13 mouse cellular contexts compared by ENCODE assay signal in the genomic region with DNA sequence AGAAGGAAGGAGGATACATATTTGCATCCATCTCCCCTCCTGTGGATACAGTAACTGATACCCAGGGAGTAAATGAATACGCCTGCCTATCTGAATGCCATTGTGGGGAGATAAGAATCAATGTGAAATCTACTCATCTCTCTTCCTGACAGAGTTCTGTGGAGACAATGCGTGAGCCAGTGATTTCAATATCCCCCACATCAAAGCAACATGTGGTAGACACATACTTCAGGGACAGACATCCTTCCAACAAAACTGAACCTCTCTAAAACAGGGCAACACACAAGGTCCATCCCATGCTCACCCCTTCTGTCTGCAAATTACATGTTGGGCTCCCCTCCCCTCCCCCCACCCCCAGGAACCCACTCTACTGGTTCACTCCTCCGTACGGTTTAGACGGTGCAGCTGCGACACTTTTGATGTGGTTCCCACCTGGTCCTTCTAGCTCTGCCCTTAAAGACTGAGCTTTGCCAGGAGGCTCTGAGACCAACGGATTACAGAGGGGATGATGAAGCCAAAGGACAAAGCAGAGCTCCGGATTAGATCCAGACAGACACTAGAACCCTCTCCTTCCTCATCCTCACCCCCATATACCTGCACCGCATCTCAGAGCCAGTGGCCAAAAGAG. TPM values are rescaled to one million over a fixed set of nuclear protein-coding genes. Genes with fewer than 3 reads are reported as not detected.
DNase-seq lines count a peak whose midpoint lies in the region; ATAC-seq and TF ChIP-seq lines count a peak whose summit lies in the region.
"Had no signal": no experiment of that assay in that cellular context is flagged by ENCODE, and none has a peak within 500 bp of the region (broad histone marks: within the 10 kb centered on the region; RNA-seq: fewer than 3 reads in every experiment).

No protein-coding gene starts in this region.

- no peaks in the 10 kb centered on the region for H3K9me3 ChIP-seq in limb, embryonic 12.5 days
- H3K9me3 ChIP-seq in limb, embryonic 10.5 days (replicated peaks), result no peaks in the 10 kb centered on the region
- H3K9me3 ChIP-seq in forebrain, postnatal 0 days (ENCODE audit: low read length), result no peaks in the 10 kb centered on the region
- no peaks in the 10 kb centered on the region for H3K9me3 ChIP-seq in midbrain, embryonic 13.5 days

- H3K36me3 ChIP-seq in limb, embryonic 12.5 days, result peaks cover 47% of the 10 kb centered on the region
- peaks cover 75% of the 10 kb centered on the region for H3K36me3 ChIP-seq in limb, embryonic 10.5 days
- H3K36me3 ChIP-seq in forebrain, postnatal 0 days (ENCODE audit: insufficient read depth), result peaks cover 21% of the 10 kb centered on the region
- peaks cover 27% of the 10 kb centered on the region for H3K36me3 ChIP-seq in midbrain, embryonic 13.5 days

- 0 out of 2 replicates have a peak overlapping the region, but pooled peaks have one; percentile 28 for H3K9ac ChIP-seq in limb, embryonic 12.5 days (replicated peaks)
- no peak overlapping the region for H3K9ac ChIP-seq in forebrain, postnatal 0 days
- peak overlapping the region; percentile 63 for H3K9ac ChIP-seq in midbrain, embryonic 13.5 days (replicated peaks)
- H3K9ac ChIP-seq: liver, embryonic 14.5 days had no signal

- H3K27ac ChIP-seq in limb, embryonic 12.5 days, result peak overlapping the region; percentile 88
- H3K27ac ChIP-seq in limb, embryonic 10.5 days, result no peak overlapping the region
- peak overlapping the region; percentile 35; the same call in 1 of the 2 replicates for H3K27ac ChIP-seq in forebrain, postnatal 0 days (ENCODE audit: low read depth, low read length)
- peak overlapping the region; percentile 96 for H3K27ac ChIP-seq in midbrain, embryonic 13.5 days
- H3K27ac ChIP-seq: liver, embryonic 14.5 days had no signal

- WGBS in limb, embryonic 12.5 days, result 67% methylated on average over 9 of the region's 9 CpGs
- 84% methylated on average over 9 of the region's 9 CpGs for WGBS in limb, embryonic 10.5 days
- WGBS in forebrain, postnatal 0 days, result 23% methylated on average over 9 of the region's 9 CpGs
- WGBS in midbrain, embryonic 13.5 days, result 24% methylated on average over 9 of the region's 9 CpGs

- no peak for TF ChIP-seq CTCF in forebrain, postnatal 0 days (IDR thresholded peaks at IDR 0.05; ENCODE audit: low read depth)

- no peaks in the 10 kb centered on the region for H3K27me3 ChIP-seq in limb, embryonic 12.5 days
- no peaks in the 10 kb centered on the region for H3K27me3 ChIP-seq in limb, embryonic 10.5 days (ENCODE audit: low read depth, poor library complexity, severe bottlenecking)
- H3K27me3 ChIP-seq in forebrain, postnatal 0 days (ENCODE audit: insufficient read depth, low read length), result no peaks in the 10 kb centered on the region
- H3K27me3 ChIP-seq in midbrain, embryonic 13.5 days, result no peaks in the 10 kb centered on the region

- ATAC-seq in limb, embryonic 12.5 days (ENCODE audit: insufficient number of reproducible peaks, insufficient read depth, low FRiP score, low TSS enrichment, low read depth), result no peak
- ATAC-seq in forebrain, postnatal 0 days, result no peak
- no peak for ATAC-seq in midbrain, embryonic 13.5 days

- DNase-seq in limb, embryonic 10.5 days (ENCODE audit: low spot score), result no peak
- no peak for DNase-seq in forebrain, postnatal 0 days
- DNase-seq in thymus, postnatal 14 days, result peak; percentile 73
- no peak for DNase-seq in layer of hippocampus, postnatal 14 days (ENCODE audit: low spot score in 2 of 2)
- DNase-seq in urinary bladder, postnatal 36 days (ENCODE audit: low spot score in 2 of 2), result no peak
- DNase-seq in gastrocnemius, postnatal 10 days, result no peak
- DNase-seq: heart, postnatal 4 days had no signal

- H3K4me1 ChIP-seq in limb, embryonic 12.5 days (replicated peaks), result peaks cover 51% of the 10 kb centered on the region
- H3K4me1 ChIP-seq in limb, embryonic 10.5 days, result peaks cover 47% of the 10 kb centered on the region
- H3K4me1 ChIP-seq in forebrain, postnatal 0 days (ENCODE audit: insufficient read depth), result peaks cover 39% of the 10 kb centered on the region
- H3K4me1 ChIP-seq in midbrain, embryonic 13.5 days (replicated peaks), result peaks cover 90% of the 10 kb centered on the region

- H3K4me3 ChIP-seq in limb, embryonic 12.5 days (replicated peaks), result no peak overlapping the region
- H3K4me3 ChIP-seq in limb, embryonic 10.5 days, result no peak overlapping the region
- H3K4me3 ChIP-seq in forebrain, postnatal 0 days (ENCODE audit: low read depth, low read length), result no peak overlapping the region
- H3K4me3 ChIP-seq in midbrain, embryonic 13.5 days (replicated peaks), result peak overlapping the region; percentile 19

- no peak overlapping the region for H3K4me2 ChIP-seq in limb, embryonic 12.5 days
- no peak overlapping the region for H3K4me2 ChIP-seq in forebrain, postnatal 0 days (ENCODE audit: low read depth)
- H3K4me2 ChIP-seq in midbrain, embryonic 13.5 days (replicated peaks), result peak overlapping the region; percentile 51

RNA-seq across cellular contexts. Expression of gene Vangl2, which starts 12.8 kb away (rescaled TPM):
- 23.2 and 23.7 TPM in 2 replicates for polyA plus RNA-seq in limb, embryonic 12.5 days (2016; fragmentation: Nextera tagmentation; extraction: Ambion mirVana)
- polyA plus RNA-seq in limb, embryonic 10.5 days (2016; fragmentation: Nextera tagmentation; extraction: Ambion mirVana), result 28.3 and 29.9 TPM in 2 replicates
- 47.2 and 63.4 TPM in 2 replicates for total RNA-seq in forebrain, postnatal 0 days (2014; rRNA removed)
- 35.3 and 37.3 TPM in 2 replicates for polyA plus RNA-seq in forebrain, postnatal 0 days (2015; fragmentation: Nextera tagmentation; extraction: Ambion mirVana)
- polyA plus RNA-seq in midbrain, embryonic 13.5 days (2015; fragmentation: Nextera tagmentation; extraction: Ambion mirVana), result 57.1 and 60.0 TPM in 2 replicates
- total RNA-seq in layer of hippocampus, postnatal 14 days (2021), result 10 to 100 TPM; 21.9 to 22.4 TPM
- total RNA-seq in gastrocnemius, postnatal 10 days (2021), result 1 to 10 TPM; 5.2 to 7.0 TPM

RNA-seq across cellular contexts. Expression of gene Nhlh1, which starts 41.9 kb away (rescaled TPM):
- 0.14 TPM in 1 of 2 replicates, not detected in the other for polyA plus RNA-seq in limb, embryonic 12.5 days (2016; fragmentation: Nextera tagmentation; extraction: Ambion mirVana)
- polyA plus RNA-seq in limb, embryonic 10.5 days (2016; fragmentation: Nextera tagmentation; extraction: Ambion mirVana), result not detected in 2 replicates
- 0.95 and 1.0 TPM in 2 replicates for total RNA-seq in forebrain, postnatal 0 days (2014; rRNA removed)
- 0.20 and 0.47 TPM in 2 replicates for polyA plus RNA-seq in forebrain, postnatal 0 days (2015; fragmentation: Nextera tagmentation; extraction: Ambion mirVana)
- 7.7 and 8.9 TPM in 2 replicates for polyA plus RNA-seq in midbrain, embryonic 13.5 days (2015; fragmentation: Nextera tagmentation; extraction: Ambion mirVana)
- total RNA-seq in layer of hippocampus, postnatal 14 days (2021), result under 1 TPM; 0.85 to 0.91 TPM
- not detected for total RNA-seq in gastrocnemius, postnatal 10 days (2021)
- total RNA-seq: common myeloid progenitor, adult 5-6 weeks; heart, postnatal 4 days; megakaryocyte-erythroid progenitor cell, adult 5-6 weeks had no signal
- polyA plus RNA-seq: liver, embryonic 14.5 days; stomach, embryonic 16.5 days had no signal
